Mouse (Mus musculus) intestine, embryonic 14.5 days (tissue): Measurements from ENCODE around the gene Frmd4a. TPM values are rescaled to one million over a fixed set of nuclear protein-coding genes. Genes with fewer than 3 reads are reported as not detected.
A peak's percentile ranks its signal among the peaks of the same experiment; 100 is the strongest.

ENCODE experiments used
- ATAC-seq: fragments of 200-750 bp; cut with Nextera tagmentation; replicated peaks from 2 replicates; pipeline ENCODE4 v1.8.0; 2017; ENCODE audit warnings: low read depth, moderate number of reproducible peaks, moderate TSS enrichment, moderate library complexity; ENCODE audit not compliant: low FRiP score, low TSS enrichment
- DNase-seq: peaks from one replicate; pipeline ENCODE4 v3.0.0-alpha.2; 2018; ENCODE audit warnings: low spot score
- H3K27ac ChIP-seq: fragments of 300-500 bp; sonication (generic); 2 replicates; pipeline ENCODE4 v1.5.1; 2014; ENCODE audit warnings: low read depth, mild to moderate bottlenecking, control low read depth
- H3K27me3 ChIP-seq: fragments of 300-500 bp; sonication (generic); replicated peaks from 2 replicates; pipeline ENCODE4 v1.6.1; 2014; ENCODE audit warnings: low read length, control low read depth; ENCODE audit not compliant: control insufficient read depth, insufficient read depth
- H3K36me3 ChIP-seq: fragments of 300-500 bp; sonication (generic); 2 replicates; pipeline ENCODE4 v1.6.1; 2014; ENCODE audit warnings: low read length, control low read depth; ENCODE audit not compliant: control insufficient read depth, insufficient read depth
- H3K4me1 ChIP-seq: fragments of 300-500 bp; sonication (generic); replicated peaks from 2 replicates; pipeline ENCODE4 v1.6.1; 2014; ENCODE audit warnings: low read length, control low read depth, mixed read lengths; ENCODE audit not compliant: control insufficient read depth, insufficient read depth
- H3K4me2 ChIP-seq: fragments of 300-500 bp; sonication (generic); 2 replicates; pipeline ENCODE4 v1.6.1; 2014; ENCODE audit warnings: low read length
- H3K4me3 ChIP-seq: fragments of 300-500 bp; sonication (generic); 2 replicates; pipeline ENCODE4 v1.5.1; 2014; ENCODE audit warnings: low read depth, low read length, control low read depth, mixed read lengths
- H3K9ac ChIP-seq: fragments of 300-500 bp; sonication (generic); 2 replicates; pipeline ENCODE4 v1.6.1; 2014; ENCODE audit warnings: mild to moderate bottlenecking, low read length
- H3K9me3 ChIP-seq: fragments of 300-500 bp; sonication (generic); 2 replicates; pipeline ENCODE4 v1.6.1; 2016; ENCODE audit warnings: low read length, control low read depth; ENCODE audit not compliant: control insufficient read depth
- WGBS: fragments of 180-500 bp; shearing (Covaris S2); extraction: QIAGEN DNeasy Blood & Tissue Kit; methylation state at CpG from one replicate; pipeline ENCODE4 v1.1.7; 2014; 5-methylcytosine and 5-hydroxymethylcytosine counted together
- polyA plus RNA-seq: library from polyadenylated mRNA; unstranded; fragments of >200 nt; fragmentation: Nextera tagmentation; extraction: Ambion mirVana; gene quantifications from 2 replicates; pipeline ENCODE4 v1.2.1, GENCODE M21; 2014

Frmd4a gene
- polyA plus RNA-seq, 1 experiment from 2014 or later = 28.8 TPM

- H3K27ac ChIP-seq = no peak overlapping the region
- no peaks in the 10 kb centered on the region for H3K36me3 ChIP-seq
- no peaks in the 10 kb centered on the region for H3K4me1 ChIP-seq
- no peaks in the 10 kb centered on the region for H3K9me3 ChIP-seq
- H3K4me2 ChIP-seq = no peak overlapping the region
- no peak overlapping the region for H3K4me3 ChIP-seq
- WGBS = 88% methylated on average over 8 of the region's 8 CpGs
- no peak overlapping the region for H3K9ac ChIP-seq
- DNase-seq (no peak), ATAC-seq (no peak)
- no peaks in the 10 kb centered on the region for H3K27me3 ChIP-seq
These were observed 19.2 kb downstream of the Frmd4a start for GRCm38 (mm10) chr2:4036651-4037117.

- Histone ChIP-seq H3K4me2 (no peak overlapping the region), H3K9ac (no peak overlapping the region), H3K36me3 (no peaks in the 10 kb centered on the region), H3K4me3 (no peak overlapping the region), H3K4me1 (no peaks in the 10 kb centered on the region), H3K27me3 (no peaks in the 10 kb centered on the region), H3K9me3 (no peaks in the 10 kb centered on the region), H3K27ac (no peak overlapping the region)
- 50% methylated on average over 3 of the region's 3 CpGs for WGBS
- ATAC-seq = no peak
- no peak for DNase-seq
These were observed 24.5 kb downstream of the Frmd4a start for GRCm38 (mm10) chr2:4042009-4042408.

GRCm38 (mm10) chr2:4055481-4055880 is 38.0 kb downstream of the Frmd4a start:
- H3K27ac ChIP-seq = no peak overlapping the region
- H3K9ac ChIP-seq = no peak overlapping the region
- no peak overlapping the region for H3K4me3 ChIP-seq
- no peaks in the 10 kb centered on the region for H3K4me1 ChIP-seq
- H3K4me2 ChIP-seq = no peak overlapping the region
- WGBS = 70% methylated on average over 2 of the region's 2 CpGs
- no peak for DNase-seq
- H3K36me3 ChIP-seq = no peaks in the 10 kb centered on the region
- no peak for ATAC-seq
- no peaks in the 10 kb centered on the region for H3K9me3 ChIP-seq
- H3K27me3 ChIP-seq = no peaks in the 10 kb centered on the region

- ATAC-seq (no peak), DNase-seq (no peak)
- Histone ChIP-seq H3K9ac (no peak overlapping the region), H3K4me1 (no peaks in the 10 kb centered on the region), H3K36me3 (no peaks in the 10 kb centered on the region), H3K27ac (no peak overlapping the region), H3K27me3 (no peaks in the 10 kb centered on the region), H3K9me3 (no peaks in the 10 kb centered on the region), H3K4me2 (no peak overlapping the region), H3K4me3 (no peak overlapping the region)
- WGBS = 56% methylated on average over 2 of the region's 2 CpGs
These were observed 43.2 kb downstream of the Frmd4a start for GRCm38 (mm10) chr2:4060675-4061074.

- H3K9me3 ChIP-seq = no peaks in the 10 kb centered on the region
- no peak overlapping the region for H3K9ac ChIP-seq
- WGBS = 68% methylated on average over 7 of the region's 7 CpGs
- H3K4me1 ChIP-seq = no peaks in the 10 kb centered on the region
- H3K36me3 ChIP-seq = no peaks in the 10 kb centered on the region
- no peak overlapping the region for H3K4me2 ChIP-seq
- H3K27me3 ChIP-seq = no peaks in the 10 kb centered on the region
- ATAC-seq (no peak), DNase-seq (peak; percentile 23)
- no peak overlapping the region for H3K27ac ChIP-seq
- no peak overlapping the region for H3K4me3 ChIP-seq
These were observed 54.3 kb downstream of the Frmd4a start for GRCm38 (mm10) chr2:4071831-4072230.

- WGBS = 78% methylated on average over 6 of the region's 6 CpGs
- H3K4me1 ChIP-seq = no peaks in the 10 kb centered on the region
- no peaks in the 10 kb centered on the region for H3K27me3 ChIP-seq
- no peaks in the 10 kb centered on the region for H3K9me3 ChIP-seq
- DNase-seq (no peak), ATAC-seq (no peak)
- no peak overlapping the region for H3K4me3 ChIP-seq
- no peak overlapping the region for H3K4me2 ChIP-seq
- H3K36me3 ChIP-seq = no peaks in the 10 kb centered on the region
- no peak overlapping the region for H3K9ac ChIP-seq
- H3K27ac ChIP-seq = no peak overlapping the region
These were observed 66.4 kb downstream of the Frmd4a start for GRCm38 (mm10) chr2:4083877-4084276.

- H3K9ac ChIP-seq = no peak overlapping the region
- H3K27ac ChIP-seq = no peak overlapping the region
- 76% methylated on average over 1 of the region's 1 CpGs for WGBS
- DNase-seq (no peak), ATAC-seq (no peak)
- H3K36me3 ChIP-seq = no peaks in the 10 kb centered on the region
- no peaks in the 10 kb centered on the region for H3K4me1 ChIP-seq
- no peaks in the 10 kb centered on the region for H3K9me3 ChIP-seq
- H3K4me3 ChIP-seq = no peak overlapping the region
- no peaks in the 10 kb centered on the region for H3K27me3 ChIP-seq
- no peak overlapping the region for H3K4me2 ChIP-seq
These were observed 80.1 kb downstream of the Frmd4a start for GRCm38 (mm10) chr2:4097601-4098000.

- no peak for ATAC-seq
- no peaks in the 10 kb centered on the region for H3K36me3 ChIP-seq
- 73% methylated on average over 8 of the region's 8 CpGs for whole genome bisulfite sequencing
These were observed 81.6 kb downstream of the Frmd4a start for GRCm38 (mm10) chr2:4098948-4099776.

GRCm38 (mm10) chr2:4099777-4100104 is 82.2 kb downstream of the Frmd4a start:
- Histone ChIP-seq H3K27ac (no peak overlapping the region), H3K4me2 (no peak overlapping the region)

More at GRCm38 (mm10) chr2:4098948-4099776, 81.6 kb downstream of the Frmd4a start:
- H3K4me2 ChIP-seq = no peak overlapping the region
- no peaks in the 10 kb centered on the region for H3K9me3 ChIP-seq
- H3K9ac ChIP-seq = no peak overlapping the region
- no peak overlapping the region for H3K27ac ChIP-seq
- no peaks in the 10 kb centered on the region for H3K27me3 ChIP-seq
- no peak for DNase-seq
- H3K4me1 ChIP-seq = no peaks in the 10 kb centered on the region
- no peak overlapping the region for H3K4me3 ChIP-seq

More at GRCm38 (mm10) chr2:4099777-4100104, 82.2 kb downstream of the Frmd4a start:
- no peaks in the 10 kb centered on the region for H3K36me3 ChIP-seq
- H3K4me3 ChIP-seq = no peak overlapping the region
- DNase-seq (no peak), ATAC-seq (no peak)
- no peaks in the 10 kb centered on the region for H3K27me3 ChIP-seq
- no peaks in the 10 kb centered on the region for H3K9me3 ChIP-seq
- H3K9ac ChIP-seq = no peak overlapping the region
- H3K4me1 ChIP-seq = no peaks in the 10 kb centered on the region
